Comparison of ENCODE assay signal across 19 mouse cellular contexts in the genomic region with DNA sequence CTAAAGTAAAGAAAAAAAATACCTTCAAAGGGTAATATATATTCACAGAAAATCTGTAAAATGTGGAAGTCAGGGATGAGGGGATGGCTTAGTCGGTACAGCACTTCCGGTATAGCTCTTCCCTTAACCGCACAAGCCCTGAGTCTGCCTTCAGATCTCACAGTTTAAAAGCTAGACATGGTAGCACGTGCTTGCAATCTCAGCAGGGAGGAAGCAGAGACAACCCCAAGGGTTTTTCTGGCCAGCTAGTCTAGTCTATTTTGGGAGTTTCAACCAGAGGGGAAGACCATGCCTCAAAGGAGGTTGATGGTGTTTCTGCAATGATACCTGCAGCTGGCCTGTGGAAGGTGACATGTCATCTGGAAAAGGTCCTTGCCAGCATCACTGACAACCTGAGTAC.
DNase-seq lines count a peak whose midpoint lies in the region; ATAC-seq and TF ChIP-seq lines count a peak whose summit lies in the region.
"Had no signal": no experiment of that assay in that cellular context is flagged by ENCODE, and none has a peak within 500 bp of the region (broad histone marks: within the 10 kb centered on the region; RNA-seq: fewer than 3 reads in every experiment).

No protein-coding gene starts in this region.

- H3K4me3 ChIP-seq in lung, embryonic 14.5 days (ENCODE audit: low read depth, low read length) = no peak overlapping the region
- H3K4me3 ChIP-seq: embryonic facial prominence, embryonic 10.5 days; forebrain, embryonic 15.5 days; heart, embryonic 15.5 days; limb, embryonic 13.5 days; liver, embryonic 15.5 days; neural tube, embryonic 13.5 days had no signal

- peaks cover 7% of the 10 kb centered on the region for H3K4me1 ChIP-seq in lung, embryonic 14.5 days (ENCODE audit: insufficient read depth)
- H3K4me1 ChIP-seq: forebrain, embryonic 15.5 days; liver, embryonic 15.5 days; neural tube, embryonic 13.5 days had no signal

- H3K27me3 ChIP-seq in lung, embryonic 14.5 days (ENCODE audit: insufficient read depth, low read length) = no peaks in the 10 kb centered on the region
- H3K27me3 ChIP-seq: forebrain, embryonic 15.5 days; heart, embryonic 15.5 days; limb, embryonic 13.5 days; neural tube, embryonic 13.5 days had no signal

- H3K4me2 ChIP-seq in lung, embryonic 14.5 days = no peak overlapping the region
- H3K4me2 ChIP-seq: forebrain, embryonic 15.5 days; heart, embryonic 15.5 days; limb, embryonic 13.5 days; liver, embryonic 15.5 days; neural tube, embryonic 13.5 days had no signal

- no peak for TF ChIP-seq CTCF in lung, embryonic 14.5 days (IDR thresholded peaks at IDR 0.05; ENCODE audit: low read depth)

- H3K27ac ChIP-seq in lung, embryonic 14.5 days (ENCODE audit: low read depth) = peak overlapping the region; percentile 79
- H3K27ac ChIP-seq: embryonic facial prominence, embryonic 10.5 days; forebrain, embryonic 15.5 days; heart, embryonic 15.5 days; limb, embryonic 13.5 days; liver, embryonic 15.5 days; neural tube, embryonic 13.5 days had no signal

- WGBS in lung, embryonic 14.5 days = 70% methylated on average over 4 of the region's 4 CpGs

- H3K9me3 ChIP-seq in lung, embryonic 14.5 days (ENCODE audit: low read depth, low read length) = no peaks in the 10 kb centered on the region
- H3K9me3 ChIP-seq: embryonic facial prominence, embryonic 10.5 days; forebrain, embryonic 15.5 days; heart, embryonic 15.5 days; limb, embryonic 13.5 days; liver, embryonic 15.5 days; neural tube, embryonic 13.5 days had no signal

- no peak overlapping the region for H3K9ac ChIP-seq in lung, embryonic 14.5 days
- H3K9ac ChIP-seq: forebrain, embryonic 15.5 days; heart, embryonic 15.5 days; limb, embryonic 13.5 days; liver, embryonic 15.5 days; neural tube, embryonic 13.5 days had no signal

- no peaks in the 10 kb centered on the region for H3K36me3 ChIP-seq in lung, embryonic 14.5 days (ENCODE audit: insufficient read depth)
- H3K36me3 ChIP-seq: embryonic facial prominence, embryonic 10.5 days; forebrain, embryonic 15.5 days; heart, embryonic 15.5 days; limb, embryonic 13.5 days; liver, embryonic 15.5 days; neural tube, embryonic 13.5 days had no signal

- ATAC-seq in CD4-positive, CD25-positive, alpha-beta regulatory T cell, adult 4 months = no peak
- ATAC-seq in lung, embryonic 14.5 days (ENCODE audit: insufficient read depth) = no peak
- ATAC-seq: forebrain, embryonic 15.5 days had no signal

- peak; percentile 25 for DNase-seq in CD4-positive, CD25-positive, alpha-beta regulatory T cell, adult 2 months (ENCODE audit: low read depth, low spot score)
- DNase-seq in lung, embryonic 14.5 days = peak; percentile 18
- no peak for DNase-seq in lung, postnatal 10 days
- DNase-seq in thymus, postnatal 4 days = peak; percentile 8
- no peak for DNase-seq in thymus, adult 18-20 months
- no peak for DNase-seq in retina, postnatal 1 day
- no peak for DNase-seq in urinary bladder, adult 2 months (ENCODE audit: low spot score)
- DNase-seq: adrenal gland, postnatal 10 days; cerebellum, adult 11-12 months; cerebellum, postnatal 25 days; kidney, adult 11 months; kidney, postnatal 10 days had no signal

Comparison
In these comparisons a context has a peak if more than half of its experiments do, and no peak if none do; other contexts are left out.
1. DNase-seq: peak in CD4-positive, CD25-positive, alpha-beta regulatory T cell, adult 2 months (single experiment), lung, embryonic 14.5 days (single experiment) and thymus, postnatal 4 days (single experiment); none in lung, postnatal 10 days (single experiment), thymus, adult 18-20 months (0 of 2), retina, postnatal 1 day (single experiment) and urinary bladder, adult 2 months (single experiment).